Mouse (Mus musculus) cortical plate, adult 2 months (tissue): ENCODE measurements around the gene Olfr159. TPM values are rescaled to one million over a fixed set of nuclear protein-coding genes. Genes with fewer than 3 reads are reported as not detected.
A peak's percentile ranks its signal among the peaks of the same experiment; 100 is the strongest.

Source experiments
- H3K27ac ChIP-seq: fragments of 200-500 bp; 2 replicates; pipeline ENCODE4 v1.5.1; 2012; ENCODE audit warnings: low read length, control low read depth, inconsistent platforms; ENCODE audit not compliant: insufficient read depth
- H3K4me1 ChIP-seq: fragments of 200-500 bp; 2 replicates; pipeline ENCODE4 v1.6.1; 2011; ENCODE audit warnings: low read length; ENCODE audit not compliant: control insufficient read depth, insufficient read depth
- H3K4me3 ChIP-seq: fragments of 200-500 bp; 2 replicates; pipeline ENCODE4 v1.5.1; 2011; ENCODE audit warnings: mild to moderate bottlenecking, low read length, control low read depth; ENCODE audit not compliant: insufficient read depth
- CTCF ChIP-seq: fragments of 200-500 bp; IDR thresholded peaks from 2 replicates; pipeline ENCODE4 v1.5.1; 2011; ENCODE audit warnings: mild to moderate bottlenecking, control low read depth, low read length; ENCODE audit not compliant: insufficient read depth; ENCODE audit errors: extremely low read depth
- POLR2A ChIP-seq: fragments of 200-500 bp; IDR thresholded peaks from 2 replicates; pipeline ENCODE4 v1.6.1; 2011; ENCODE audit warnings: mild to moderate bottlenecking, low read length, control low read depth; ENCODE audit not compliant: insufficient read depth; ENCODE audit errors: extremely low read depth
- polyA plus RNA-seq: library from polyadenylated mRNA; depleted of rRNA; stranded (reverse); fragments of >200 nt; gene quantifications from 2 replicates; pipeline ENCODE4 v1.2.3, GENCODE M21; 2012

Gene Olfr159
- polyA plus RNA-seq, 1 experiment: not detected

DNA sequence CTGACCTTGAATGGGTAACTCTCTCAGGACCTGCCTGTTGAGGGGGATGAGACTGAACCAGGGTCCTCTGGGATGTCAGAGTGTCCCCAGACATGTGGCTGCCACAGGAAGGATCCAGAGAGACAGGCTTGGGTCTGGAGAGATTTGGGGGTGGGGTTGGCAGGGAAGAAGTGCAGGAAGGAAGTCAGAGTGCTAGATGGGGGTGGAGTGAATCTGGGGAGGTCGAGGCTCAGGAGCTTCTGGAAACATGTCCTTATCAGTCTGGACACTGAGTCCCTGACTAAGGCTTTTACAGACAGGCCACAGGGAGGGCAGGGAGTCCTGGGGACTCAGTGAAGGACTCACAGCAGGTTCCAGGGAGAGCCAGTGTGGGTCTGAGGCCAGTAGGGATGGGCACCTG lies 38.6 kb downstream of the Olfr159 start:
- TF ChIP-seq CTCF (no peak), POLR2A (no peak)
- Histone ChIP-seq H3K27ac (no peak overlapping the region), H3K4me3 (no peak overlapping the region), H3K4me1 (no peaks in the 10 kb centered on the region)

DNA sequence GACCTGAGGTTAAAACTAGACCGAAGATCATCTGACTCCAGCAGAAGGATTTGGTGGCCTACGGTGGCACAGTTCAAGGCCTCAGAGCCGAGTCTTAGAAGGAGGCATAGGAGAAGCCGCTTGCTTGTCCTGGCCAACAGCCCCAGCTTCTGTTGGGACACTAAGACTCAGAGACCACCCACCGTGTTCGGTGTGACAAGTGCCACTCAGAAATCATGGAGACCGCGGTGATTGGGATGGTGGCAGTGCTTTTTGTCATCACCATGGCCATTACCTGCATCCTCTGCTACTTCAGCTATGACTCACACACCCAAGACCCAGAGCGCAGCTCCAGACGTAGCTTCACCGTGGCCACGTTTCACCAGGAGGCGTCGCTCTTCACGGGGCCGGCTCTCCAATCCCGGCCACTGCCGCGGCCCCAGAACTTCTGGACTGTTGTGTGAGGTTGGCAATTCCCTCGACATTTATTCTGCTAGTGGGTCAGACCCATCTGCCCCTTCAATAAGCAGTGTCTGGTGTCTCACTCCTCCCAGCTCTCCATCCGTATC lies 40.0 kb downstream of the Olfr159 start:
- H3K27ac ChIP-seq: no peak overlapping the region
- H3K4me1 ChIP-seq: no peaks in the 10 kb centered on the region
- TF ChIP-seq CTCF (no peak), POLR2A (no peak)
- no peak overlapping the region for H3K4me3 ChIP-seq

DNA sequence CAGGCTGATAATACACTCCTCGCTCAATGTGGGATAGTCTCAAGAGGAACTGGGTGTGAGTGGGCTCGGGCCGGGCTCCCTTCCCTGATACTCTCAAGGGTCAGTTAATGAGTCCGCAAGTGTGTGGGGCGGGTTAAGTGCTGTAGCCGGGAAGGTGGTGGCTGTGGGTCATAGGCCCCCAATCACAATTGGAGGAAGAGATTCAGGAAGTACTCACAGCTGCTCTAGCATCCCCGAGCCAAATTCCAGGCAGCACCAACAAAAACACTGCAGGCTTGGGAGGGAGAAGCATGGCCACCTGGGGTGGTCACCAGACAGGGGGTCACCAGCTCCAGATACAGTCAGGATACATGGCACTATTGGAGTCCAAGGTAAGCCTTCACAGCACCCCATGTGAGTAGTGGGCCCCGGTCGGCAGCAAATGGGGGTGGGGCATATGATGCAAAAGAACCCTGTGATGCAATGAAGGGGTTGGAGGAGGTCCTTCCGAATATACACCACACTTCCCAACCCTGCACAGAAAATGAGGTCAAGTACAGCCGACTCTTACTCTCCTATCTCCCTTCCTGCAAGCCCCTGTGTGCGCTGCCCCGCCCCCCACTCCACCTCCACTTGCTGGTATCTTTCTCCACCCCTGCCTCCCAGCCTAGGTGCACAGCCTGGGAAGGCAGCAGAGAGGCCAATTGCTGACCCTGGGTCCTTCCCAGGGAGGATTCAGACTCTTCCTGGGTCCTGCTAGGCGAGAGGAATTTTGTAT lies 40.8 kb downstream of the Olfr159 start, which contains the start of gene Spaar:
TSS of gene Spaar (plus strand) at position 241 of the 757 bp plus-strand sequence.
- TF ChIP-seq POLR2A (no peak), CTCF (no peak)
- no peak within 1 kb of the TSS for H3K4me3 ChIP-seq
- no peaks in the 10 kb centered on the region for H3K4me1 ChIP-seq
- H3K27ac ChIP-seq: peak within 1 kb of the TSS; percentile 14

DNA sequence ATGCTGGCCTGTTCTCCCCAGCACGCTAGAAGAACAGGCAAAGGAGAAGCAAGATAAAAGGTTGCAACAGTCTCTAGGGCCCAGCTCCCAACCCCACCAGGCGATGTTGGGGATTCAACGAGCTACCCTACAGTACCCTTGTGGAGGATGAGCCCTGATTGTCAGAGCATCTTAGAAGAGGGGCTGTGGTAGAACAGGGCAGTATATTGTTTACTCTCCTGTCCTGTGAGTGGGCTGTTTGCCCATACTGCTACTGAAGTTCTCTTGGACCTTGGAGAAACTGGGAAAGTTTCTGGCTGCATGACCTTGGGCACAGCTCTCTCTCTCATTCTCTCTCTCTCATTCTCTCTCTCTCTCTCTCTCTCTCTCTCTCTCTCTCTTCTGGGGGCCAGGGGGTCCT lies 41.7 kb downstream of the Olfr159 start:
- no peaks in the 10 kb centered on the region for H3K4me1 ChIP-seq
- H3K4me3 ChIP-seq: no peak overlapping the region
- peak overlapping the region; percentile 14; the same call in 1 of the 2 replicates for H3K27ac ChIP-seq
- no peak for TF ChIP-seq CTCF

DNA sequence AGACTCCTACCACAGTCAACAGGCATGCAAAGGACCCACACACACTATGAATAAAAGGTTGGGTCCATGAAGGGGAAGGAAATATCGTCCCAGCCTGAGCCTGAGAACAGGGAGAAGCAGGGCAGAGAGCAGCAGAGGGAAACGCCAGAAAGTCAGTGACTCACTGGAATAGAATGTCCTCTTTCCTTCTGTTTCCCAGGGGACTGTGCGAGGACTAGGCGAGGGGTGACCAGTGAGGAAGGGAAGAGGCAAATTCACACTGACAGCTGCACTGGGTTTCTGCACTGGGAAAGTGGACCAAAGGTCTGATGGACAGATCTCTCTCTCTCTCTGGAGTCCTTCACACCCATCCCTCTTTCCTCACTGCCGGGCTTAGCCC lies 42.2 kb downstream of the Olfr159 start:
- Histone ChIP-seq H3K27ac (peak overlapping the region; percentile 51; the same call in 1 of the 2 replicates), H3K4me3 (no peak overlapping the region), H3K4me1 (no peaks in the 10 kb centered on the region)
- TF ChIP-seq CTCF (no peak), POLR2A (no peak)

DNA sequence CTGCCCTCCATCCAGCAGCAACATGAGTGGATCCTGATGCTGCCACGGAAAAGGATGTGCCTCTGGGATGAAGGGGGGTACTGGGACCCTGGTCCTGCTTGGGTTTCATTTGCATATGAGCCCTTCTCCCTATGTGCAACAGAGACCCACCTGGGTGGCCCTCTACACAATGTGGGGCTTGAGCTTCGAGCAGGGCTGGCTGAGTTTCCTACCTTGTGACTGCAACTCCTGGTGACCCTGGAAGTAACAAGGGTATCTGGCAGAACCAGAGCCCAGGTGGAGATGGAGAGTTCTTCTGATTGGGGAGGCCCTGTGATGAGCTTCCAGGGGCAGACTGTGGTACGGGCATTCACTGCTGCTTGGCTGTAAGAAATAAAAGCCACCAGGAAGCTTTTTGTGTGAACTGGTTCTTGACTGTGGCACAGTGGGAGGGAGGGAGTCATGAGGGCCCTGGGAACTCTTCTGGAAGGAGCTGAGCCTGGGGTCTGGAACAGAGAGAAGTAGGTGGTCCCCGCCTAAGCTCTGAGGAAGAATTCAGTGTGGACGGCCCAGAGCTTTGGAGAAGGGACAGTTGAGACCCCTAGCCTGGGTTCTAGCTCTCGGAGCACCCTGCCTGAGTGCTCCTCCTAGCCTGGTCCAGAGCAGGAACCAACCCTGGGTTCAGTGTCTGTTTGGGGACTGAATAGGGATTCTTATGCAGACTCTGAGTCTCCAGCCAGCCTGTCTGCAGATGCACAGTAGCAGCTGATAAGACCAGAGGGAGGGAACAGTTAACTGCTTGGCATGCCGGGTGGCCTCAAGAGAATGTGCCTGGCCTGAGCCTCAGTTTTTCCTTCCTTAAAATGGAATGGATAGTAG lies 42.9 kb downstream of the Olfr159 start:
- Histone ChIP-seq H3K4me1 (no peaks in the 10 kb centered on the region), H3K4me3 (no peak overlapping the region), H3K27ac (peak overlapping the region; percentile 60)
- TF ChIP-seq CTCF (no peak), POLR2A (no peak)

DNA sequence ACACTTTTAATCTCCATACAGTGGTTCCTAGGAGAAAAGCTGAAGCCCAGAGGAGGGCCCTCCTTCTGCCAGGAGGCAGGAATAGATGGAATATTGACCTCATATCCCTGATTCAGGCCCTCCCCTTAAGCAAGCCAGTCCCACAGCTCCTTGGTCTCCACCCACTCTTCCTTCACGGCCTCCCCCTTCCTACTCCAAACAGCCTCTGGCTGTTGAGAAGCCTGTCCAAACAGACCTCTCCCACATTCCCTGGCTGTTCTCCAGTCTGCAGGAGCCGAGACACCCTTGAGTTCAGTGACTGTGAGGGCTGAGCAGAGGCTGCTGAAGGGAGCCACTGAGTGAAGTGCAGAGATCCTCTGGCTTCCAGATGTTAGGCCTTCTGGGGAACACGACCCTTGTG lies 43.8 kb downstream of the Olfr159 start, which contains the start of gene Hrct1:
TSS of gene Hrct1 (plus strand) at position 194 of the 400 bp plus-strand sequence.
- 0 out of 2 replicates have a peak, but pooled peaks have one; percentile 25 for TF ChIP-seq POLR2A
- no peak for TF ChIP-seq CTCF
- Histone ChIP-seq H3K4me1 (no peaks in the 10 kb centered on the region), H3K4me3 (no peak within 1 kb of the TSS), H3K27ac (peak within 1 kb of the TSS; percentile 60; the same call in 1 of the 2 replicates)

DNA sequence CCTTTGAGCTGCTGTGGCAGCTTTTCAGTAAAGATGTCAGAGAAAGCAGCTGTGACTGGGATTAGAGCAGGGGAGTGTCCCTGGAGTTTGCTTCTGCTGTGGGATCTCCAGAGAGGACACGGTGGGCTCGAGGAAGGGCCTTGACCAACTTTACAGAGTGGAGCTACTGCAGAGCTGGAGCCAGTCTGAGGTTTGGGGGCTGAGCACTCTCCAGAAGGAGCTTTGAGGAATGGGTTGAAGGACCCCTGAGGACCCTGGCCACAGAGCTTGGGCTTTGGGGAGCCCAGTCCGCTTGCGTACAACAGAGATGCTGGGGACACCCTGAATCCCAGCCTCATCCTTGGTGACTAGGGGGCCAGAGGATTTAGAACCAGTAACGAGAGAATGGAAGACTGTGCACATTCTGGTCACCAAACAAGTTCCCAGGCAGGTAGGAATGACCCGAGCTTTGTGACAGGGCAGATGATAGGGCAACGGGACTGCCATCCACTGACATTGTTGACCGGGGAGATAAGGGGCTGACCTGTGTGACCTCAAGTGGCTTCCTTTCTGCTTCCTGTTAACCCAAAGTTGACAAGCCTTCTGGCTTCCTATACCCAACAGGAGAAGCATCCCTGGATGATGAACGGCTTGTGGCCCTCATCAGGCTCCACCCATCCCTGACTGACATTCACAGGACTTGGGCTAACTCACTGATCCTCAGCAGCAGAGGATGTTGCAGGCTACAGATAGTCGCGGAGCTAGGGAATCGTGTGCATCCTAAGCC lies 44.4 kb downstream of the Olfr159 start:
- H3K27ac ChIP-seq: no peak overlapping the region
- no peak overlapping the region for H3K4me3 ChIP-seq
- H3K4me1 ChIP-seq: no peaks in the 10 kb centered on the region
- no peak for TF ChIP-seq CTCF
- TF ChIP-seq POLR2A: no peak

DNA sequence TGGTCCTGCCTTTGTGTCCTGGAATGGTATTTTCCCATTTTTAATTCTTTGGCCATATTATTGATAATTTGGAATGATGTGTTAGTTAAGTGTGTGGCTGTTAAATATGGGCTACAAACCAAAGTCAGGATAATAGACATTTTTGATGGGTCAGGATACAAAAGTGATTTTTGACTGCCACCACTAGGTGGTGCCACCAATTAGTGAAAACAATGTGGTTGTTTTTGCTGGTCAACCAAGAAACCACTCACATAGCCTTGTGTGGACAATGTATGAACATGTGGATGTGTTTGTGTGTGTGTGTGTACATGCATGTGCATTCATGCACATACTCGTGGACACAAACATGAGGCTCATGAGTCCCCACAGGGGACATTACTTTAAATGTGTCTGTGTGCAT lies 46.0 kb downstream of the Olfr159 start:
- TF ChIP-seq POLR2A (no peak), CTCF (peak; percentile 42; the same call in 1 of the 2 replicates)
- Histone ChIP-seq H3K4me3 (no peak overlapping the region), H3K4me1 (peaks cover 2% of the 10 kb centered on the region; the same call in 1 of the 2 replicates), H3K27ac (no peak overlapping the region)
